Mouse (Mus musculus) hindbrain, embryonic 14.5 days (tissue): ENCODE measurements around the gene Btd. TPM values are rescaled to one million over a fixed set of nuclear protein-coding genes. Genes with fewer than 3 reads are reported as not detected.
A peak's percentile ranks its signal among the peaks of the same experiment; 100 is the strongest.

Source experiments
- ATAC-seq: fragments of 200-750 bp; cut with Nextera tagmentation; 2 replicates; pipeline ENCODE4 v1.8.0; 2017; ENCODE audit warnings: moderate number of reproducible peaks, mild to moderate bottlenecking, moderate TSS enrichment, moderate library complexity; ENCODE audit not compliant: low FRiP score
- DNase-seq: peaks from one replicate; pipeline ENCODE4 v3.0.0-alpha.2; 2015; ENCODE audit warnings: low spot score
- H3K27ac ChIP-seq: fragments of 300-500 bp; sonication (generic); 2 replicates; pipeline ENCODE4 v1.5.1; 2014; ENCODE audit warnings: mild to moderate bottlenecking, moderate library complexity
- H3K27me3 ChIP-seq: fragments of 300-500 bp; sonication (generic); 2 replicates; pipeline ENCODE4 v1.6.1; 2014; ENCODE audit warnings: mild to moderate bottlenecking, low read length, mixed read lengths; ENCODE audit not compliant: control insufficient read depth, insufficient read depth
- H3K36me3 ChIP-seq: fragments of 300-500 bp; sonication (generic); replicated peaks from 2 replicates; pipeline ENCODE4 v1.6.1; 2014; ENCODE audit not compliant: control insufficient read depth, insufficient read depth
- H3K4me1 ChIP-seq: fragments of 300-500 bp; sonication (generic); replicated peaks from 2 replicates; pipeline ENCODE4 v1.6.1; 2014; ENCODE audit warnings: antibody characterized with exemption, low read length, mixed read lengths; ENCODE audit not compliant: control insufficient read depth, insufficient read depth
- H3K4me2 ChIP-seq: fragments of 300-500 bp; sonication (generic); replicated peaks from 2 replicates; pipeline ENCODE4 v1.6.1; 2014; ENCODE audit warnings: mild to moderate bottlenecking, moderate library complexity
- H3K4me3 ChIP-seq: fragments of 300-500 bp; sonication (generic); replicated peaks from 2 replicates; pipeline ENCODE4 v1.5.1; 2014; ENCODE audit warnings: mild to moderate bottlenecking, low read length
- H3K9ac ChIP-seq: fragments of 300-500 bp; sonication (generic); 2 replicates; pipeline ENCODE4 v1.6.1; 2014
- H3K9me3 ChIP-seq: fragments of 300-500 bp; sonication (generic); 2 replicates; pipeline ENCODE4 v1.6.1; 2016; ENCODE audit warnings: low read length; ENCODE audit not compliant: control insufficient read depth
- WGBS: fragments of 180-500 bp; shearing (Covaris S2); extraction: QIAGEN DNeasy Blood & Tissue Kit; methylation state at CpG from one replicate; pipeline ENCODE4 v1.1.7; 2014; 5-methylcytosine and 5-hydroxymethylcytosine counted together
- polyA plus RNA-seq: library from polyadenylated mRNA; unstranded; fragments of >200 nt; fragmentation: Nextera tagmentation; extraction: Ambion mirVana; gene quantifications from 2 replicates; pipeline ENCODE4 v1.2.1, GENCODE M21; 2014

Gene Btd
- polyA plus RNA-seq, 1 experiment from 2014 or later: 20.3 TPM

- H3K9ac ChIP-seq: no peak overlapping the region
- WGBS: 79% methylated on average over 13 of the region's 13 CpGs
- DNase-seq (no peak), ATAC-seq (no peak)
- H3K4me1 ChIP-seq: peaks cover 31% of the 10 kb centered on the region
- 0 out of 2 replicates have a peak overlapping the region, but pooled peaks have one; percentile 9 for H3K27ac ChIP-seq
- H3K27me3 ChIP-seq: no peaks in the 10 kb centered on the region
- H3K36me3 ChIP-seq: no peaks in the 10 kb centered on the region
- no peak overlapping the region for H3K4me2 ChIP-seq
- H3K4me3 ChIP-seq: no peak overlapping the region
- H3K9me3 ChIP-seq: no peaks in the 10 kb centered on the region
These were observed 27.5 kb downstream of the Btd start for GRCm38 (mm10) chr14:31668326-31668725.

- DNase-seq (no peak), ATAC-seq (peak; percentile 26; the same call in 1 of the 2 replicates)
- H3K4me3 ChIP-seq: no peak overlapping the region
- WGBS: 38% methylated on average over 13 of the region's 13 CpGs
- H3K27ac ChIP-seq: peak overlapping the region; percentile 55
- H3K36me3 ChIP-seq: no peaks in the 10 kb centered on the region
- H3K9ac ChIP-seq: no peak overlapping the region
- peaks cover 24% of the 10 kb centered on the region for H3K4me1 ChIP-seq
- H3K27me3 ChIP-seq: no peaks in the 10 kb centered on the region
- no peak overlapping the region for H3K4me2 ChIP-seq
- no peaks in the 10 kb centered on the region for H3K9me3 ChIP-seq
These were observed 28.4 kb downstream of the Btd start for GRCm38 (mm10) chr14:31669161-31669611.

GRCm38 (mm10) chr14:31669642-31670490, 29.0 kb downstream of the Btd start:
- peak; percentile 30 for DNase-seq
- 48% methylated on average over 15 of the region's 15 CpGs for WGBS
- Histone ChIP-seq H3K27ac (peak overlapping the region; percentile 55), H3K4me2 (no peak overlapping the region), H3K27me3 (no peaks in the 10 kb centered on the region), H3K36me3 (no peaks in the 10 kb centered on the region), H3K4me3 (no peak overlapping the region), H3K9me3 (no peaks in the 10 kb centered on the region), H3K9ac (no peak overlapping the region), H3K4me1 (peaks cover 18% of the 10 kb centered on the region)
- peak; percentile 58 for ATAC-seq

- Histone ChIP-seq H3K4me3 (no peak overlapping the region), H3K36me3 (no peaks in the 10 kb centered on the region), H3K4me2 (no peak overlapping the region), H3K27me3 (no peaks in the 10 kb centered on the region), H3K27ac (no peak overlapping the region), H3K9ac (no peak overlapping the region), H3K9me3 (no peaks in the 10 kb centered on the region), H3K4me1 (peaks cover 14% of the 10 kb centered on the region)
- WGBS: 42% methylated on average over 10 of the region's 10 CpGs
- DNase-seq (no peak), ATAC-seq (no peak)
These were observed 30.9 kb downstream of the Btd start for GRCm38 (mm10) chr14:31671635-31672320.

- ATAC-seq: no peak
- 96% methylated on average over 3 of the region's 3 CpGs for WGBS
These were observed 39.8 kb downstream of the Btd start for GRCm38 (mm10) chr14:31680656-31681055.

GRCm38 (mm10) chr14:31681291-31681690, 40.5 kb downstream of the Btd start:
- 81% methylated on average over 9 of the region's 9 CpGs for WGBS
- no peak for DNase-seq

More at GRCm38 (mm10) chr14:31680656-31681055, 39.8 kb downstream of the Btd start:
- no peak for DNase-seq
- Histone ChIP-seq H3K4me1 (no peaks in the 10 kb centered on the region), H3K9me3 (no peaks in the 10 kb centered on the region), H3K27me3 (no peaks in the 10 kb centered on the region), H3K9ac (no peak overlapping the region), H3K4me3 (no peak overlapping the region), H3K4me2 (no peak overlapping the region), H3K36me3 (no peaks in the 10 kb centered on the region), H3K27ac (no peak overlapping the region)

GRCm38 (mm10) chr14:31681931-31682555, 41.2 kb downstream of the Btd start:
- Histone ChIP-seq H3K9me3 (no peaks in the 10 kb centered on the region), H3K9ac (no peak overlapping the region), H3K36me3 (no peaks in the 10 kb centered on the region), H3K4me3 (no peak overlapping the region), H3K4me1 (no peaks in the 10 kb centered on the region), H3K27me3 (no peaks in the 10 kb centered on the region), H3K27ac (0 out of 2 replicates have a peak overlapping the region, but pooled peaks have one; percentile 8), H3K4me2 (no peak overlapping the region)
- 56% methylated on average over 5 of the region's 5 CpGs for WGBS
- ATAC-seq: no peak
- DNase-seq: no peak

More at GRCm38 (mm10) chr14:31681291-31681690, 40.5 kb downstream of the Btd start:
- H3K4me1 ChIP-seq: no peaks in the 10 kb centered on the region
- H3K36me3 ChIP-seq: no peaks in the 10 kb centered on the region
- H3K9ac ChIP-seq: no peak overlapping the region
- H3K4me3 ChIP-seq: no peak overlapping the region
- no peaks in the 10 kb centered on the region for H3K27me3 ChIP-seq
- no peak overlapping the region for H3K4me2 ChIP-seq
- 0 out of 2 replicates have a peak overlapping the region, but pooled peaks have one; percentile 26 for H3K27ac ChIP-seq
- H3K9me3 ChIP-seq: no peaks in the 10 kb centered on the region
- no peak for ATAC-seq

GRCm38 (mm10) chr14:31683610-31684009, 42.8 kb downstream of the Btd start:
- Histone ChIP-seq H3K36me3 (no peaks in the 10 kb centered on the region), H3K4me2 (no peak overlapping the region), H3K27me3 (no peaks in the 10 kb centered on the region), H3K9me3 (no peaks in the 10 kb centered on the region), H3K27ac (no peak overlapping the region), H3K4me1 (no peaks in the 10 kb centered on the region), H3K4me3 (no peak overlapping the region), H3K9ac (no peak overlapping the region)
- no peak for ATAC-seq
- 78% methylated on average over 2 of the region's 2 CpGs for WGBS
- no peak for DNase-seq
